Mouse (Mus musculus): Measurements from ENCODE around the gene Rcc2. TPM values are rescaled to one million over a fixed set of nuclear protein-coding genes. Genes with fewer than 3 reads are reported as not detected.

Gene Rcc2
- 21.9 and 22.4 TPM in 2 replicates for polyA plus RNA-seq (2015; fragmentation: Nextera tagmentation; extraction: Ambion mirVana)

DNA sequence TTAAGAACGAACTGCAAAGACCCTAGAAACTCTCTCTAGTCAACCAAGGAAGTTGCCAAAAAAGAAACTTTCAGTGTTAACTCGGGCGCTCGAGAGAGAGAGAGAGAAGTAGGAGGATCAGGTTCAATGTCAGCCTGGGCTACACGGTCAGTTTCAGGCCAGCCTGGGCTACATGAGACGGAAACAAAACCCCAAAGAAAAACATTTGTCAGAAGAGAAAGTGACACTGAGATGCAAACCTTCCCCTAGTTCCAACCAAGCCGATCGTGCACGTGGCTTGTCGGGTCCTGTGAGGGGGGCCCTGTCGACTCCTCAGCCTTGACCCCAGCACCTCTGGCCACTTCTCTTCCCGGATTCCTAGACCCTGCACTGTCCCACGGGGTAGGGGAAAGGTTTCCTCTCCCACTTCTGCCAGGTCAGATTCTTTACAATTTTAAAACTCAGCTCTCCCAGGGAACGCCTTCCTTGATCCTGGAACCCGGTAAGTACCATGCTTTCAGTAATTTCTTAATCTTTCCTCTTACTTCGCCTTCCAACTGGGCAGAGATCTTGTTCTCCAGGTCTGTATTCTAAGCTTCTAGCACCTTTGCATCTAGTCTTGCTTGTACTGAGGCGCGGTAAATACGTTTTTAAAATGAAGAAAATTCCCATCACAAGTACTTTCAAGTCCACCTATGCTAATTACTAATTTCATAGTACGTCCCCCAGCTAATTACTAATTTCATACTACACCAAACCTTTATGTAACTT lies at the start of gene Rcc2:
Gene Rcc2 (plus strand): TSS at position 273 of the 750 bp plus-strand sequence.
- peak within 1 kb of the TSS; percentile 96 for H3K9ac ChIP-seq (ENCODE audit: low read length)
- no peaks in the 10 kb centered on the region for H3K9me3 ChIP-seq (ENCODE audit: control insufficient read depth, low read length)
- H3K27me3 ChIP-seq (ENCODE audit: control insufficient read depth, insufficient read depth, low read depth, low read length) = no peaks in the 10 kb centered on the region; the same call in 1 of the 2 replicates
- peak within 1 kb of the TSS; percentile 88 for H3K4me2 ChIP-seq (ENCODE audit: low read depth, low read length)
- WGBS = 8% methylated on average over 20 of the region's 20 CpGs
- peak within 1 kb of the TSS; percentile 97 for H3K27ac ChIP-seq (ENCODE audit: low read length)
- H3K4me1 ChIP-seq (replicated peaks; ENCODE audit: control insufficient read depth, insufficient read depth, low read length) = peaks cover 32% of the 10 kb centered on the region
- H3K36me3 ChIP-seq (ENCODE audit: control insufficient read depth, insufficient read depth, low read length) = 0 out of 2 replicates have a peak, but pooled peaks cover 3% of the 10 kb centered on the region
- ATAC-seq (ENCODE audit: low read depth) = no peak
- peak within 1 kb of the TSS; percentile 93 for H3K4me3 ChIP-seq (ENCODE audit: low read length)

DNA sequence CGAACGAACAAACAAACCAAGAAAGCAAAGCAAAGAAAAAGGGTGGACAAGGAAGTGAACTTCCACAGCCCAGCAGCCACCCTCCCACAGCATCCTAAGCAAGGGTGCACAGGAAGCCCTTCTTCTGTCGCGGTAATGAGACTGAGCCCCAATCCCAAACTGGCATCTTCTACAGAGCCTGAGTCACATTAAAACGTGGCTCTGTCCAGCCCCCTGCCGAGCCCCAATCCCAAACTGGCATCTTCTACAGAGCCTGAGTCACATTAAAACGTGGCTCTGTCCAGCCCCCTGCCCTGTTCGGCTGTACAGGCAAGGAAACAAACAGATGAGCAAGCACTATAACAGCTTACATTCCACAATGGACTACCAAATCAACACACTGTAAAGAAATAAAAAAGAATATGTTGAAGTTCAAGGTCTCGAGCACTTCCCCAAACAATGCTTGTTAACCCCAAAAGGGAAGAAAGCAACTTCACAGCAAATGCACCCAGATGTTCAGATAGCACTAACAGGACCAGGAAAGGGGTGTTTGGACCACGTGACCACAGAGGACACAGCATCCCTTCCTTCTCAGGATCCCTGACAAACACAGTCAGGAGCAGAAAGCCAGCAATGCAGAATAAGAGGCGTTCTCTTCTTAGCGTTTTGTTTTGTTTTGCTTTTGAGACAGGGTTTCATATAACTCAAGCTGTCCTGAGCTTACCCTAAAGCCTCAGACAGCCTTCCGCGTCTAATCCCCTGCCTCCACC lies 46.3 kb upstream of the Rcc2 start:
- ATAC-seq (ENCODE audit: low read depth) = no peak
- Histone ChIP-seq H3K27ac (ENCODE audit: low read length) (no peak overlapping the region), H3K4me1 (replicated peaks; ENCODE audit: control insufficient read depth, insufficient read depth, low read length) (peaks cover 36% of the 10 kb centered on the region), H3K4me3 (ENCODE audit: low read length) (no peak overlapping the region), H3K9ac (ENCODE audit: low read length) (no peak overlapping the region), H3K27me3 (ENCODE audit: control insufficient read depth, insufficient read depth, low read depth, low read length) (no peaks in the 10 kb centered on the region), H3K4me2 (ENCODE audit: low read depth, low read length) (no peak overlapping the region), H3K9me3 (ENCODE audit: control insufficient read depth, low read length) (no peaks in the 10 kb centered on the region), H3K36me3 (ENCODE audit: control insufficient read depth, insufficient read depth, low read length) (no peaks in the 10 kb centered on the region)
- WGBS = 35% methylated on average over 14 of the region's 14 CpGs

DNA sequence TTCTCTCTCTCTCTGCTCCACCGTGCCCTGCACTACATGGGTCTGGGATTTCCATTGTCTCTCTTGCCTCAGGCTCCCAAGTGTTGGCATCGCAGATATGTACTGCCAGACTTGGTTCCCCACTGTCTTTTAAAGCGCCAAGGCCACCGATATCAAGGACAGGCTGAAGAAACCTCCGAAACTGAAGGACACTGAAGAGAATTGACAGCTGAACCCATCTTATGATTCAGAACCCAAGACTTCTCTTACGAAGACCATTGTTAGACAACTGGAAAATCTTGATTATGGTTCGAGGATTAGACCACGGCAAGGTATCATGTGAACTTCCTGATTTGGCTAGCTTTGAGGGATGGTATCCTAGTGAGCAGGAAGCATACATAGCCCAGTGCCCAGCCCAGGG lies 45.5 kb upstream of the Rcc2 start:
- 76% methylated on average over 8 of the region's 8 CpGs for WGBS
- H3K4me2 ChIP-seq (ENCODE audit: low read depth, low read length) = no peak overlapping the region
- H3K4me1 ChIP-seq (replicated peaks; ENCODE audit: control insufficient read depth, insufficient read depth, low read length) = peaks cover 29% of the 10 kb centered on the region
- H3K4me3 ChIP-seq (ENCODE audit: low read length) = no peak overlapping the region
- no peaks in the 10 kb centered on the region for H3K36me3 ChIP-seq (ENCODE audit: control insufficient read depth, insufficient read depth, low read length)
- no peak overlapping the region for H3K27ac ChIP-seq (ENCODE audit: low read length)
- H3K9ac ChIP-seq (ENCODE audit: low read length) = no peak overlapping the region
- no peaks in the 10 kb centered on the region for H3K27me3 ChIP-seq (ENCODE audit: control insufficient read depth, insufficient read depth, low read depth, low read length)
- no peaks in the 10 kb centered on the region for H3K9me3 ChIP-seq (ENCODE audit: control insufficient read depth, low read length)
- ATAC-seq (ENCODE audit: low read depth) = no peak

DNA sequence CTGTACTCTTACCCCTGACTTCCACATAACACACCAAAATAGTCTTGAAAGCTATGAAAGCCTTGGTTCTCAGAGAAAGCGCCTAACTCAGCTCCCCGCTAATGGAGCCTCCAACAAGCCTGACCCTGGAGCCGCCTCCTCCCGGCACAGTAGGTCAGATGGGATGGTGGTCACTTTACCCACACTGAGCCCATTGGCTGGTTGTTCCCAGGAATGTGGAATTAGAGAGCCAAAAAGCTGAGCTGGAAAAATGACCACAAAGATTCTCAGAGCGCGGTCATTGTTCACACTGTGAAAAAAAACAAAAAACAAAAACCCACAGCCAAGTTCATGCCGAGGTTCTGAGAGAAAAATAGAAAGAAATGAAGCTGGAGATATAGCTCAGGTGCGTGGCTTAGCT lies 43.8 kb upstream of the Rcc2 start:
- WGBS = 74% methylated on average over 8 of the region's 8 CpGs
- no peak overlapping the region for H3K27ac ChIP-seq (ENCODE audit: low read length)

DNA sequence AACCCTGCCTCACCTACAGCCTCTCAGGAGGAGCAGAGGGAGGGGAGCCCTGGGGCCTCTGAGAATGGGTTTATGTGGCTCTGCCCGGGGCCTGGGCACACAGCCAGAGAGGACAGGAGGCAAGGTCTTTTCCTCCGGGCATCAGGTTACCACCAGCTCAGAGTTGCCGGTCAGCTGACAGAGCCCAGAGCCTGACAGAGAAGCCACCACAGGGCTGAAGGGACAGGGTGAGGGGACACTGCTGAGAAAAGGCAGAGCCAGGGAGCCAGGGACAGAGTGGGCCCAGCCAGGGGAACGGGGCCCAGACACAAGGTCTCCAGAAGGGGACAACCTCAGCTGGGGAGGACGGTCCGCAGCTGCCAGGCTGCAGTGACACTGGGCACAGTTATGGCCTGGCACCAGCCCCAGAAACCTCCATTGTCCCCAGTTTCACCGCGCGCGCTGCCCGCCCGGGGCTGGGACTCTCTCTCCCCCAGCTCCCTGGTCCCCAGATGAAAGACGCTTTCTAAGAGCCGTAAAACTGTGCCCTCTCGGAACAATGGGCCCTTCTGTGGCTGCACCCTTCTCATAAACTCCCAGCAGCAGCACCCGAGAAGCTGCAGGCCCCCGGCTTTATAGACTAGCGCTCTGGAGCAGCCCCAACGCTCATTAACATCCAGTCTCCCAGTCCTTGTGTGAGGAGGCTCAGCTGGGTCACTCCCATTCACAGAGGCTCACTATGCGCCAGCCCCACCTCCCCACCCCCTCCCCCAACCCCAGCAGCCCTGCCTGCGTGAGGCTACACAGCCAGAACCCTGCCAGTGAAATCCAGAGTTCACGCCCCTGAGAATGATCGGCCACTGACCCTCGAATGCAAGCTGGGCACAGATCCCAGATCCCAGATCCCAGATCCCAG lies 42.4 kb upstream of the Rcc2 start:
- H3K4me1 ChIP-seq (replicated peaks; ENCODE audit: control insufficient read depth, insufficient read depth, low read length) = peaks cover 47% of the 10 kb centered on the region
- no peak overlapping the region for H3K4me3 ChIP-seq (ENCODE audit: low read length)
- peak overlapping the region; percentile 59 for H3K9ac ChIP-seq (ENCODE audit: low read length)
- peak overlapping the region; percentile 88 for H3K27ac ChIP-seq (ENCODE audit: low read length)
- 6% methylated on average over 24 of the region's 24 CpGs for WGBS
- no peaks in the 10 kb centered on the region for H3K36me3 ChIP-seq (ENCODE audit: control insufficient read depth, insufficient read depth, low read length)
- ATAC-seq (ENCODE audit: low read depth) = peak; percentile 79
- peak overlapping the region; percentile 43 for H3K4me2 ChIP-seq (ENCODE audit: low read depth, low read length)
- H3K27me3 ChIP-seq (ENCODE audit: control insufficient read depth, insufficient read depth, low read depth, low read length) = no peaks in the 10 kb centered on the region
- H3K9me3 ChIP-seq (ENCODE audit: control insufficient read depth, low read length) = no peaks in the 10 kb centered on the region

More for the DNA sequence above, 43.8 kb upstream of the Rcc2 start:
- H3K4me3 ChIP-seq (ENCODE audit: low read length) = no peak overlapping the region
- no peak for ATAC-seq (ENCODE audit: low read depth)
- no peaks in the 10 kb centered on the region for H3K36me3 ChIP-seq (ENCODE audit: control insufficient read depth, insufficient read depth, low read length)
- H3K27me3 ChIP-seq (ENCODE audit: control insufficient read depth, insufficient read depth, low read depth, low read length) = no peaks in the 10 kb centered on the region
- no peaks in the 10 kb centered on the region for H3K9me3 ChIP-seq (ENCODE audit: control insufficient read depth, low read length)
- no peak overlapping the region for H3K4me2 ChIP-seq (ENCODE audit: low read depth, low read length)
- peaks cover 33% of the 10 kb centered on the region for H3K4me1 ChIP-seq (replicated peaks; ENCODE audit: control insufficient read depth, insufficient read depth, low read length)
- no peak overlapping the region for H3K9ac ChIP-seq (ENCODE audit: low read length)

DNA sequence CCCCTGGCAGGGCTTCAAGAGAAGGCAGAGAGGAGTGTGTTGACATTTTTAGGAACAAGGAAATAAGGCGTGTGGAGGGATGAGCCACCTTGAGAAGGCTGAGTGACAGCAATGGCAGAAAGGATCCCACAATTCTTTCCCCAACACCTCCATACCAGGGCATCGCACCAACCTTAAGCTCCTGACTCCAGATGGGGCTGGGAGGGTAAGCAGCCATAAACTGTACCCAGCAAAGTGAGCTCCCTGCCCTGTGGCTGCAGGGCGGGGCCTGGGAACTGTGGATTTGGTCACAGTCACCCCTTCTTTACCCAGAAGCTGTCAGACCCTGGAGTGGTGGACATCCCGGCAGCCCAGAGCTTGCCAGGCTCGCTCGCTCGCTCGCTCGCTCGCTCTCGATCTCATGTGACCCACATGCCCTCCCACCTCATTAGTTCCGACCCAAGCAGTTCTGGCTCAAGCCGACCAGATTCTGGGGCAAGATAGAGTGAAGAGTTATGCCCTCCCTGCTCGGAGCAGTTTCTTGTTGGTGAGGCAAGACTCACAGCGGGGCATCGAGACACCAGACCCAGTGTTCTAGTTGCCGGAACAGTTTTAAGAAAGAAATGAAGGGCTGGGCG lies 38.8 kb upstream of the Rcc2 start:
- Histone ChIP-seq H3K4me3 (ENCODE audit: low read length) (no peak overlapping the region), H3K4me1 (replicated peaks; ENCODE audit: control insufficient read depth, insufficient read depth, low read length) (peaks cover 51% of the 10 kb centered on the region), H3K9ac (ENCODE audit: low read length) (peak overlapping the region; percentile 43; the same call in 1 of the 2 replicates), H3K27ac (ENCODE audit: low read length) (peak overlapping the region; percentile 10; the same call in 1 of the 2 replicates), H3K27me3 (ENCODE audit: control insufficient read depth, insufficient read depth, low read depth, low read length) (no peaks in the 10 kb centered on the region), H3K4me2 (ENCODE audit: low read depth, low read length) (no peak overlapping the region), H3K36me3 (ENCODE audit: control insufficient read depth, insufficient read depth, low read length) (no peaks in the 10 kb centered on the region), H3K9me3 (ENCODE audit: control insufficient read depth, low read length) (no peaks in the 10 kb centered on the region)
- WGBS = 59% methylated on average over 18 of the region's 18 CpGs
- ATAC-seq (ENCODE audit: low read depth) = no peak

DNA sequence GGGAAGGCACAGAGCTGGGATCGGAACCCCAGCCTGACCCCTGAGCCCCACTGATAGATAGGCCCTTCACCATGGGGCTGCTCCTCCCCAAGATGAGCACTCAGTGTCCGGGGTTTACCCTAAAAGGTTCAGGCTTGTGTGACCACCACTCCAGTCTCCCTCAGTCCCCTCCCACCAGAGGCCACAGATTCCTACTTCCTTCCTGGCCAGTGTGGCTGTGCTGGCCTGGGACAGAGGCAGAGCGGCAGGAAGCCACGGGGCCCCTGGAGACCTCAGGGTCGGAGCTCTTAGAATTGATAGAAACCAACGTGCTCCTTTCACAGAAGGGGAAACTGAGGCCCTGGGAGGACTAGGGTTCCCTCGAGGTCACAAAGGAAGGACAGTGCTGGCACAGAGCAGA lies 37.9 kb upstream of the Rcc2 start:
- Histone ChIP-seq H3K36me3 (ENCODE audit: control insufficient read depth, insufficient read depth, low read length) (no peaks in the 10 kb centered on the region), H3K4me2 (ENCODE audit: low read depth, low read length) (no peak overlapping the region), H3K9me3 (ENCODE audit: control insufficient read depth, low read length) (no peaks in the 10 kb centered on the region), H3K27ac (ENCODE audit: low read length) (peak overlapping the region; percentile 92), H3K4me3 (ENCODE audit: low read length) (no peak overlapping the region), H3K27me3 (ENCODE audit: control insufficient read depth, insufficient read depth, low read depth, low read length) (no peaks in the 10 kb centered on the region), H3K9ac (ENCODE audit: low read length) (peak overlapping the region; percentile 16; the same call in 1 of the 2 replicates), H3K4me1 (replicated peaks; ENCODE audit: control insufficient read depth, insufficient read depth, low read length) (peaks cover 42% of the 10 kb centered on the region)
- no peak for ATAC-seq (ENCODE audit: low read depth)
- WGBS = 22% methylated on average over 7 of the region's 7 CpGs

DNA sequence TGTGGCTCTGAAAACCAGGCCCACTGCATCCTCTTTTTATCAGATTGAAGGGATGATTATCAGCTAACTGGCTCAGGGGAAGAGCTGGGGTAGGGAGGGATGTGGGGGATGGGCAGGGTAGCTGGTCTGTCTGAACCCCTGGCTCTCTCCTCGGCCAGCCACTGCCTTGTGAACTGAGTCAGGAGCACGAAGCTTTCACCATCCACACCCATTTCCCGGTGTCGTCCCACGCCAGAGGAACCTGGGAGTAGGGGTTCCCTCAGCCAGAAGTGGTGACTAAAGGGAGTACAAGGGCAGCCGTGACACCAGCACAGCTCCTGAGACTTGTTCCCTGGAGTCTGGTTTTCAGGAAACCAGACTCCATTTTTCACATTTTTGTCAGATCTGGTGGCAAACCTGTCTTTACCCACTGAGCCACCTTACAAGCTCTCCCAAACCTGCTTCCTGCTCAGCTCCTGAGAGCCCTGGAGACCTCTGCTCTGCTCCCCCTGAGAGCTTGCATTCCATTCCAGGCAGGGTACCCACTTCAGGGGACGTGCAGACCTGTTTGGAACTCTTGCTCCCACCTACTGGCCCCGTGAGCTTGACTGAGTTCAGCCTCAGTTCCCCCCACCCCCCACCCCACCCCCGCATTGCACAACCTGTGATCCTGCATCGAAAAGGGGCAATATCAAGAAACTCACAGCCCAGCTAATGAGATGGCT lies 37.3 kb upstream of the Rcc2 start:
- no peaks in the 10 kb centered on the region for H3K27me3 ChIP-seq (ENCODE audit: control insufficient read depth, insufficient read depth, low read depth, low read length)
- H3K4me1 ChIP-seq (replicated peaks; ENCODE audit: control insufficient read depth, insufficient read depth, low read length) = peaks cover 36% of the 10 kb centered on the region
- H3K9me3 ChIP-seq (ENCODE audit: control insufficient read depth, low read length) = no peaks in the 10 kb centered on the region
- no peak overlapping the region for H3K4me3 ChIP-seq (ENCODE audit: low read length)
- no peak overlapping the region for H3K4me2 ChIP-seq (ENCODE audit: low read depth, low read length)
- ATAC-seq (ENCODE audit: low read depth) = peak; percentile 68
- 29% methylated on average over 10 of the region's 10 CpGs for WGBS
- H3K36me3 ChIP-seq (ENCODE audit: control insufficient read depth, insufficient read depth, low read length) = no peaks in the 10 kb centered on the region
- peak overlapping the region; percentile 26 for H3K9ac ChIP-seq (ENCODE audit: low read length)
- H3K27ac ChIP-seq (ENCODE audit: low read length) = peak overlapping the region; percentile 92
